Mouse (Mus musculus): Measurements from ENCODE around the gene Chaf1b. TPM values are rescaled to one million over a fixed set of nuclear protein-coding genes. Genes with fewer than 3 reads are reported as not detected.

The Chaf1b gene
- total RNA-seq, 2 experiments from 2014 or later, result 0.26 to 0.54 TPM

- no peak for DNase-seq
Observed at GRCm38 (mm10) chr16:93947396-93947795, 63.7 kb downstream of the Chaf1b start.

Other genes starting within 250 kb of the Chaf1b start
- gene Cbr3, start 200.7 kb upstream of the Chaf1b start, total RNA-seq (2021), result 1 to 10 TPM; 1.8 to 2.4 TPM
- 10 to 100 TPM; 20.6 to 26.9 TPM for gene Dop1b, start 172.0 kb upstream of the Chaf1b start, total RNA-seq (2021)
- gene Morc3, start 51.8 kb upstream of the Chaf1b start, total RNA-seq (2021), result 10 to 100 TPM; 11.4 to 13.9 TPM
- gene Cldn14, start 124.9 kb downstream of the Chaf1b start, total RNA-seq (2021), result not detected
- 10 to 100 TPM in 1 of 2 experiments, 1 to 10 TPM in 1; 2.7 to 13.0 TPM for gene Sim2, start 201.0 kb downstream of the Chaf1b start, total RNA-seq (2021)